Mouse (Mus musculus) stomach, postnatal 0 days (tissue): Measurements from ENCODE around the gene Ubash3b.

Source experiments
- CTCF ChIP-seq: IDR thresholded peaks from 2 replicates; pipeline ENCODE4 v1.5.1; 2016; ENCODE audit warnings: antibody characterized with exemption, low read depth, mild to moderate bottlenecking, moderate library complexity
- EP300 ChIP-seq: optimal IDR thresholded peaks from 2 replicates; pipeline ENCODE3; 2016; ENCODE audit warnings: antibody characterized with exemption

- TF ChIP-seq EP300 (no peak), CTCF (no peak)
These were observed 4.8 kb downstream of the Ubash3b start for GRCm38 (mm10) chr9:41156720-41157019.
